Mouse (Mus musculus): ENCODE data around the gene Supt3. TPM values are rescaled to one million over a fixed set of nuclear protein-coding genes. Genes with fewer than 3 reads are reported as not detected.

The Supt3 gene
- total RNA-seq (2023), result 10 to 100 TPM; 12.3 to 13.8 TPM

GRCm38 (mm10) chr17:44776738-44777270, at the start of gene Supt3:
Gene Supt3, plus strand, starts transcription at chr17:44777152.

GRCm38 (mm10) chr17:44814508-44815175, 37.7 kb downstream of the Supt3 start, which contains the start of gene Runx2:
Gene Runx2, minus strand, starts transcription at chr17:44814797.

Other genes starting within 250 kb of the Supt3 start
- gene Runx2, start 37.6 kb downstream of the Supt3 start, total RNA-seq (2023), result 10 to 100 TPM; 41.1 to 48.5 TPM

All from neutrophil, adult 83 days (primary cell).